Mouse (Mus musculus) lung, embryonic 14.5 days (tissue): ENCODE measurements around the gene Ak3. TPM values are rescaled to one million over a fixed set of nuclear protein-coding genes. Genes with fewer than 3 reads are reported as not detected.
"Not testable (repeated sequence)": the region's sequence is repeated elsewhere in the genome, so short reads cannot be mapped to it uniquely, and the experiment has no call there.

Experiments
- ATAC-seq: fragments of 200-750 bp; cut with Nextera tagmentation; 2 replicates; pipeline ENCODE4 v1.8.0; 2017; ENCODE audit warnings: mild to moderate bottlenecking, moderate TSS enrichment, moderate library complexity; ENCODE audit not compliant: insufficient read depth
- DNase-seq: peaks from one replicate; pipeline ENCODE4 v3.0.0-alpha.2; 2015
- H3K27ac ChIP-seq: fragments of 300-500 bp; sonication (generic); 2 replicates; pipeline ENCODE4 v1.5.1; 2014; ENCODE audit warnings: low read depth, mild to moderate bottlenecking, moderate library complexity
- H3K27me3 ChIP-seq: fragments of 300-500 bp; sonication (generic); 2 replicates; pipeline ENCODE4 v1.6.1; 2014; ENCODE audit warnings: low read length, control low read depth; ENCODE audit not compliant: insufficient read depth
- H3K36me3 ChIP-seq: fragments of 300-500 bp; sonication (generic); 2 replicates; pipeline ENCODE4 v1.6.1; 2014; ENCODE audit warnings: control low read depth; ENCODE audit not compliant: insufficient read depth
- H3K4me1 ChIP-seq: fragments of 300-500 bp; sonication (generic); 2 replicates; pipeline ENCODE4 v1.6.1; 2014; ENCODE audit warnings: antibody characterized with exemption, control low read depth; ENCODE audit not compliant: insufficient read depth
- H3K4me2 ChIP-seq: fragments of 300-500 bp; sonication (generic); 2 replicates; pipeline ENCODE4 v1.6.1; 2014; ENCODE audit warnings: mild to moderate bottlenecking
- H3K4me3 ChIP-seq: fragments of 300-500 bp; sonication (generic); 2 replicates; pipeline ENCODE4 v1.5.1; 2014; ENCODE audit warnings: low read depth, low read length
- H3K9ac ChIP-seq: fragments of 300-500 bp; sonication (generic); 2 replicates; pipeline ENCODE4 v1.6.1; 2014
- H3K9me3 ChIP-seq: fragments of 300-500 bp; sonication (generic); 2 replicates; pipeline ENCODE4 v1.6.1; 2016; ENCODE audit warnings: low read depth, low read length, control low read depth
- CTCF ChIP-seq: IDR thresholded peaks from 2 replicates; pipeline ENCODE4 v1.5.1; 2016; ENCODE audit warnings: antibody characterized with exemption, low read depth
- WGBS: fragments of 180-500 bp; shearing (Covaris S2); extraction: QIAGEN DNeasy Blood & Tissue Kit; methylation state at CpG from one replicate; pipeline ENCODE4 v1.1.7; 2014; 5-methylcytosine and 5-hydroxymethylcytosine counted together
- polyA plus RNA-seq: library from polyadenylated mRNA; unstranded; fragments of >200 nt; fragmentation: Nextera tagmentation; extraction: Ambion mirVana; gene quantifications from 2 replicates; pipeline ENCODE4 v1.2.1, GENCODE M21; 2014

The Ak3 gene
- polyA plus RNA-seq, 1 experiment from 2014 or later = 67.1 TPM

- H3K4me1 ChIP-seq = no peaks in the 10 kb centered on the region
- ATAC-seq (no peak), DNase-seq (no peak)
- TF ChIP-seq CTCF = no peak
- WGBS = 81% methylated on average over 5 of the region's 5 CpGs
- H3K27ac ChIP-seq = no peak overlapping the region
- H3K36me3 ChIP-seq = peaks cover 73% of the 10 kb centered on the region
- no peak overlapping the region for H3K9ac ChIP-seq
- no peaks in the 10 kb centered on the region for H3K27me3 ChIP-seq
- H3K4me3 ChIP-seq = no peak overlapping the region
- no peaks in the 10 kb centered on the region for H3K9me3 ChIP-seq
- no peak overlapping the region for H3K4me2 ChIP-seq
These were observed 33.2 kb downstream of the Ak3 start for GRCm38 (mm10) chr19:29014466-29015055.

GRCm38 (mm10) chr19:29011355-29011990, 36.3 kb downstream of the Ak3 start:
- DNase-seq (no peak), ATAC-seq (no peak)
- H3K9me3 ChIP-seq = no peaks in the 10 kb centered on the region
- no peak overlapping the region for H3K4me3 ChIP-seq
- WGBS = 88% methylated on average over 12 of the region's 12 CpGs
- H3K27ac ChIP-seq = no peak overlapping the region
- TF ChIP-seq CTCF = no peak
- H3K9ac ChIP-seq = no peak overlapping the region
- H3K4me2 ChIP-seq = no peak overlapping the region
- H3K4me1 ChIP-seq = no peaks in the 10 kb centered on the region
- H3K36me3 ChIP-seq = peaks cover 75% of the 10 kb centered on the region
- H3K27me3 ChIP-seq = no peaks in the 10 kb centered on the region

- ATAC-seq = no peak
- whole genome bisulfite sequencing = 91% methylated on average over 11 of the region's 11 CpGs
- Histone ChIP-seq H3K27ac (no peak overlapping the region), H3K9me3 (no peaks in the 10 kb centered on the region), H3K4me1 (no peaks in the 10 kb centered on the region), H3K27me3 (no peaks in the 10 kb centered on the region), H3K9ac (no peak overlapping the region), H3K4me3 (no peak overlapping the region), H3K36me3 (peaks cover 67% of the 10 kb centered on the region), H3K4me2 (no peak overlapping the region)
- no peak for DNase-seq
- no peak for TF ChIP-seq CTCF
These were observed 38.7 kb downstream of the Ak3 start for GRCm38 (mm10) chr19:29009046-29009445.

- no peak for TF ChIP-seq CTCF
These were observed 39.6 kb downstream of the Ak3 start for GRCm38 (mm10) chr19:29008069-29008706.

GRCm38 (mm10) chr19:29000321-29000720, 47.4 kb downstream of the Ak3 start:
- WGBS = 93% methylated on average over 16 of the region's 16 CpGs
- not testable (repeated sequence) for H3K27ac ChIP-seq, H3K4me3 ChIP-seq, H3K4me1 ChIP-seq, H3K27me3 ChIP-seq, ATAC-seq, H3K4me2 ChIP-seq, H3K9me3 ChIP-seq, DNase-seq, H3K9ac ChIP-seq
- H3K36me3 ChIP-seq = peaks cover 54% of the 10 kb centered on the region

More at GRCm38 (mm10) chr19:29008069-29008706, 39.6 kb downstream of the Ak3 start:
- Histone ChIP-seq H3K9ac (no peak overlapping the region), H3K36me3 (peaks cover 60% of the 10 kb centered on the region), H3K4me1 (no peaks in the 10 kb centered on the region), H3K4me3 (no peak overlapping the region), H3K9me3 (no peaks in the 10 kb centered on the region), H3K4me2 (no peak overlapping the region), H3K27me3 (no peaks in the 10 kb centered on the region), H3K27ac (no peak overlapping the region)
- 84% methylated on average over 3 of the region's 3 CpGs for WGBS
- DNase-seq (no peak), ATAC-seq (no peak)

GRCm38 (mm10) chr19:28997976-28998630, 49.7 kb downstream of the Ak3 start:
- TF ChIP-seq CTCF = no peak

GRCm38 (mm10) chr19:28995366-28995765, 52.4 kb downstream of the Ak3 start:
- H3K27me3 ChIP-seq = no peaks in the 10 kb centered on the region
- no peak overlapping the region for H3K4me3 ChIP-seq
- H3K9ac ChIP-seq = no peak overlapping the region
- ATAC-seq = no peak
- H3K27ac ChIP-seq = no peak overlapping the region
- peaks cover 7% of the 10 kb centered on the region for H3K4me1 ChIP-seq
- no peak overlapping the region for H3K4me2 ChIP-seq
- no peaks in the 10 kb centered on the region; the same call in 1 of the 2 replicates for H3K9me3 ChIP-seq
- H3K36me3 ChIP-seq = peaks cover 55% of the 10 kb centered on the region
- no peak for DNase-seq
- TF ChIP-seq CTCF = no peak
- 90% methylated on average over 5 of the region's 5 CpGs for WGBS

More at GRCm38 (mm10) chr19:28997976-28998630, 49.7 kb downstream of the Ak3 start:
- H3K36me3 ChIP-seq = peaks cover 70% of the 10 kb centered on the region
- ATAC-seq (no peak), DNase-seq (no peak)
- H3K9ac ChIP-seq = no peak overlapping the region
- no peaks in the 10 kb centered on the region for H3K9me3 ChIP-seq
- no peak overlapping the region for H3K27ac ChIP-seq
- H3K27me3 ChIP-seq = no peaks in the 10 kb centered on the region
- no peaks in the 10 kb centered on the region for H3K4me1 ChIP-seq
- WGBS = 84% methylated on average over 4 of the region's 4 CpGs
- no peak overlapping the region for H3K4me2 ChIP-seq
- no peak overlapping the region for H3K4me3 ChIP-seq
